Mouse (Mus musculus) MEL (cell line): Measurements from ENCODE around the gene Adam12.

Source experiments
- CHD2 ChIP-seq: IDR thresholded peaks from 2 replicates; pipeline ENCODE4 v1.6.1; 2011; ENCODE audit warnings: low read length, improper control_type of control experiment
- CTCF ChIP-seq, 3 experiments: IDR thresholded peaks in 2 of 3; conservative IDR thresholded peaks in 1 of 3; 2 replicates each; pipeline ENCODE4 v1.5.1; 2011 to 2012; ENCODE audit warnings: low read length in 3 of 3, low read depth in 2 of 3, mild to moderate bottlenecking in 2 of 3, improper control_type of control experiment in 1 of 3, inconsistent platforms in 1 of 3, mixed read lengths in 1 of 3, moderate library complexity in 1 of 3; ENCODE audit not compliant: control insufficient read depth in 1 of 3, insufficient read depth in 1 of 3, poor library complexity in 1 of 3, severe bottlenecking in 1 of 3
- EP300 ChIP-seq, 2 experiments: IDR thresholded peaks; 2 replicates each; pipeline ENCODE4 v1.6.1; 2011; ENCODE audit warnings: improper control_type of control experiment in 2 of 2, low read length in 2 of 2, low read depth in 1 of 2, mild to moderate bottlenecking in 1 of 2
- GABPA ChIP-seq: IDR thresholded peaks from 2 replicates; pipeline ENCODE4 v1.6.1; 2012; ENCODE audit warnings: low read depth, mild to moderate bottlenecking, inconsistent platforms, low read length, improper control_type of control experiment, moderate library complexity
- POLR2A ChIP-seq, 2 experiments: IDR thresholded peaks; 2 replicates each; pipeline ENCODE4 v1.6.1; 2011 to 2012; ENCODE audit warnings: low read length in 2 of 2, mild to moderate bottlenecking in 2 of 2, control low read depth in 1 of 2, improper control_type of control experiment in 1 of 2, low read depth in 1 of 2, moderate library complexity in 1 of 2; ENCODE audit not compliant: control insufficient read depth in 1 of 2, insufficient read depth in 1 of 2, poor library complexity in 1 of 2
- RAD21 ChIP-seq: IDR thresholded peaks from 2 replicates; pipeline ENCODE4 v1.6.1; 2011; ENCODE audit warnings: mild to moderate bottlenecking, low read depth, low read length, improper control_type of control experiment
- SIN3A ChIP-seq: IDR thresholded peaks from 2 replicates; pipeline ENCODE4 v1.6.1; 2012; ENCODE audit warnings: low read length, improper control_type of control experiment, inconsistent platforms
- SMC3 ChIP-seq: IDR thresholded peaks from 2 replicates; pipeline ENCODE4 v1.6.1; 2011; ENCODE audit warnings: low read depth, low read length, improper control_type of control experiment
- TBP ChIP-seq: IDR thresholded peaks from 2 replicates; pipeline ENCODE4 v1.8.0; 2011; ENCODE audit warnings: low read depth, low read length, improper control_type of control experiment
- TCF12 ChIP-seq: IDR thresholded peaks from 2 replicates; pipeline ENCODE4 v1.6.1; 2014; ENCODE audit warnings: low read depth, mild to moderate bottlenecking, inconsistent platforms, low read length, improper control_type of control experiment, moderate library complexity
- ZC3H11A ChIP-seq: IDR thresholded peaks from 2 replicates; pipeline ENCODE4 v1.6.1; 2012; ENCODE audit warnings: low read depth, mild to moderate bottlenecking, inconsistent platforms, low read length, improper control_type of control experiment
- ZKSCAN1 ChIP-seq: IDR thresholded peaks from 2 replicates; pipeline ENCODE4 v1.6.1; 2012; ENCODE audit warnings: low read depth, mild to moderate bottlenecking, inconsistent platforms, low read length, improper control_type of control experiment, moderate library complexity
- ZMIZ1 ChIP-seq: IDR thresholded peaks from 2 replicates; pipeline ENCODE4 v1.6.1; 2012; ENCODE audit warnings: low read depth, mild to moderate bottlenecking, inconsistent platforms, low read length, improper control_type of control experiment, moderate library complexity
- ZNF384 ChIP-seq: IDR thresholded peaks from 2 replicates; pipeline ENCODE4 v1.6.1; 2012; ENCODE audit warnings: low read depth, mild to moderate bottlenecking, inconsistent platforms, low read length, improper control_type of control experiment

- no peak for TF ChIP-seq ZNF384
- TF ChIP-seq SIN3A: no peak
- TF ChIP-seq CTCF (IDR thresholded peaks at IDR 0.05 in 2 of 3, conservative IDR thresholded peaks at IDR 0.05 in 1 of 3; ENCODE audit: control insufficient read depth in 1 of 3, insufficient read depth in 1 of 3, low read depth in 2 of 3, low read length in 3 of 3, poor library complexity in 1 of 3, severe bottlenecking in 1 of 3): no peak
- no peak for TF ChIP-seq EP300 (IDR thresholded peaks at IDR 0.05; ENCODE audit: low read depth in 1 of 2, low read length in 2 of 2)
- TF ChIP-seq POLR2A (IDR thresholded peaks at IDR 0.05; ENCODE audit: control insufficient read depth in 1 of 2, insufficient read depth in 1 of 2, low read depth in 1 of 2, low read length in 2 of 2, poor library complexity in 1 of 2): no peak
- no peak for TF ChIP-seq GABPA
- no peak for TF ChIP-seq RAD21
- no peak for TF ChIP-seq ZC3H11A
- no peak for TF ChIP-seq ZMIZ1
- no peak for TF ChIP-seq SMC3
- no peak for TF ChIP-seq CHD2
- TF ChIP-seq TCF12: no peak
- no peak for TF ChIP-seq ZKSCAN1
- TF ChIP-seq TBP: no peak
Observed at GRCm38 (mm10) chr7:134229899-134230298, 2.0 kb downstream of the Adam12 start.
